Comparison of ENCODE assay signal across 12 mouse cellular contexts in genomic region chr9:109040216-109040615, GRCm38 (mm10). TPM values are rescaled to one million over a fixed set of nuclear protein-coding genes. Genes with fewer than 3 reads are reported as not detected.
A peak's percentile ranks its signal among the peaks of the same experiment; 100 is the strongest.
DNase-seq lines count a peak whose midpoint lies in the region; ATAC-seq and TF ChIP-seq lines count a peak whose summit lies in the region.
"Had no signal": no experiment of that assay in that cellular context is flagged by ENCODE, and none has a peak within 500 bp of the region (broad histone marks: within the 10 kb centered on the region; RNA-seq: fewer than 3 reads in every experiment).

No protein-coding gene starts in this region.

- no peak for ATAC-seq in heart, postnatal 0 days (ENCODE audit: insufficient read depth, low read depth)
- 0 out of 2 replicates have a peak, but pooled peaks have one; percentile 11 for ATAC-seq in intestine, embryonic 16.5 days
- ATAC-seq in limb, embryonic 13.5 days (ENCODE audit: low FRiP score, low read depth), result no peak
- ATAC-seq: forebrain, embryonic 14.5 days had no signal

- H3K36me3 ChIP-seq in heart, postnatal 0 days (replicated peaks; ENCODE audit: control insufficient read depth, insufficient read depth, low read length), result no peaks in the 10 kb centered on the region
- H3K36me3 ChIP-seq in intestine, embryonic 16.5 days (ENCODE audit: control insufficient read depth, insufficient read depth, low read length), result no peaks in the 10 kb centered on the region
- peaks cover 2% of the 10 kb centered on the region; the same call in 1 of the 2 replicates for H3K36me3 ChIP-seq in limb, embryonic 13.5 days
- H3K36me3 ChIP-seq: neural tube, embryonic 13.5 days had no signal

- H3K4me2 ChIP-seq in heart, postnatal 0 days (ENCODE audit: low read depth, low read length), result peak overlapping the region; percentile 78
- H3K4me2 ChIP-seq in intestine, embryonic 16.5 days (ENCODE audit: low read depth, low read length), result peak overlapping the region; percentile 74
- peak overlapping the region; percentile 27; the same call in 1 of the 2 replicates for H3K4me2 ChIP-seq in limb, embryonic 13.5 days (replicated peaks)
- H3K4me2 ChIP-seq: neural tube, embryonic 13.5 days had no signal

- H3K4me1 ChIP-seq in heart, postnatal 0 days (ENCODE audit: control insufficient read depth, insufficient read depth), result peaks cover 24% of the 10 kb centered on the region
- peaks cover 30% of the 10 kb centered on the region for H3K4me1 ChIP-seq in intestine, embryonic 16.5 days (ENCODE audit: control insufficient read depth, insufficient read depth, low read length)
- peaks cover 31% of the 10 kb centered on the region for H3K4me1 ChIP-seq in limb, embryonic 13.5 days

- 72% methylated on average over 8 of the region's 8 CpGs for WGBS in heart, postnatal 0 days
- WGBS in intestine, embryonic 16.5 days, result 64% methylated on average over 8 of the region's 8 CpGs
- 87% methylated on average over 8 of the region's 8 CpGs for WGBS in limb, embryonic 13.5 days

- H3K27me3 ChIP-seq in heart, postnatal 0 days (ENCODE audit: control insufficient read depth, insufficient read depth, low read length), result no peaks in the 10 kb centered on the region
- no peaks in the 10 kb centered on the region for H3K27me3 ChIP-seq in intestine, embryonic 16.5 days (replicated peaks; ENCODE audit: control insufficient read depth, insufficient read depth, low read length)
- no peaks in the 10 kb centered on the region for H3K27me3 ChIP-seq in limb, embryonic 13.5 days

- H3K4me3 ChIP-seq in heart, postnatal 0 days (ENCODE audit: low read depth, low read length), result no peak overlapping the region
- H3K4me3 ChIP-seq in intestine, embryonic 16.5 days (ENCODE audit: low read length), result peak overlapping the region; percentile 84
- H3K4me3 ChIP-seq in limb, embryonic 13.5 days, result no peak overlapping the region
- H3K4me3 ChIP-seq: neural tube, embryonic 13.5 days had no signal

- TF ChIP-seq CTCF in heart, postnatal 0 days (IDR thresholded peaks at IDR 0.05; ENCODE audit: low read depth), result no peak

- H3K9me3 ChIP-seq in heart, postnatal 0 days (replicated peaks; ENCODE audit: control insufficient read depth, low read length), result no peaks in the 10 kb centered on the region
- H3K9me3 ChIP-seq in intestine, embryonic 16.5 days (ENCODE audit: control insufficient read depth, low read length), result no peaks in the 10 kb centered on the region
- H3K9me3 ChIP-seq in limb, embryonic 13.5 days, result no peaks in the 10 kb centered on the region
- H3K9me3 ChIP-seq: neural tube, embryonic 13.5 days had no signal

- no peak for TF ChIP-seq EP300 in heart, postnatal 0 days (IDR thresholded peaks at IDR 0.05; ENCODE audit: low read depth)

- H3K27ac ChIP-seq in heart, postnatal 0 days (ENCODE audit: low read depth), result no peak overlapping the region
- H3K27ac ChIP-seq in intestine, embryonic 16.5 days (ENCODE audit: low read length), result peak overlapping the region; percentile 93
- no peak overlapping the region for H3K27ac ChIP-seq in limb, embryonic 13.5 days
- H3K27ac ChIP-seq: neural tube, embryonic 13.5 days had no signal

- DNase-seq in cerebellum, adult 18-20 months, result peak; percentile 32 to 43
- no peak for DNase-seq in cerebellum, postnatal 36 days
- no peak for DNase-seq in heart, postnatal 0 days (ENCODE audit: low spot score)
- no peak for DNase-seq in heart, postnatal 4 days
- DNase-seq in neural tube, embryonic 10.5 days (ENCODE audit: extremely low spot score, low spot score), result no peak
- DNase-seq in right cerebral cortex, postnatal 36 days (ENCODE audit: low spot score in 2 of 2), result no peak
- DNase-seq: right cerebral cortex, postnatal 14 days; thymus, adult 2 months had no signal

- H3K9ac ChIP-seq in heart, postnatal 0 days (replicated peaks; ENCODE audit: low read depth, low read length), result 0 out of 2 replicates have a peak overlapping the region, but pooled peaks have one; percentile 2
- H3K9ac ChIP-seq in intestine, embryonic 16.5 days (ENCODE audit: low read depth, low read length), result peak overlapping the region; percentile 92
- peak overlapping the region; percentile 50; the same call in 1 of the 2 replicates for H3K9ac ChIP-seq in limb, embryonic 13.5 days
- H3K9ac ChIP-seq: neural tube, embryonic 13.5 days had no signal

RNA-seq across cellular contexts. Expression of gene Shisa5, which starts 1.9 kb away (rescaled TPM):
- 76.9 and 102 TPM in 2 replicates for total RNA-seq in heart, postnatal 0 days (2014; rRNA removed; ENCODE audit: low replicate concordance)
- polyA plus RNA-seq in heart, postnatal 0 days (2015; fragmentation: Nextera tagmentation; extraction: Ambion mirVana), result 49.0 and 51.8 TPM in 2 replicates
- 10 to 100 TPM; 48.2 to 50.4 TPM for total RNA-seq in heart, postnatal 4 days (2021)
- 162 and 184 TPM in 2 replicates for polyA plus RNA-seq in intestine, embryonic 16.5 days (2015; fragmentation: Nextera tagmentation; extraction: Ambion mirVana)
- 84.1 and 87.1 TPM in 2 replicates for polyA plus RNA-seq in limb, embryonic 13.5 days (2015; fragmentation: Nextera tagmentation; extraction: Ambion mirVana)

RNA-seq across cellular contexts. Expression of gene Trex1, which starts 19.3 kb away (rescaled TPM):
- 21.6 and 44.2 TPM in 2 replicates for total RNA-seq in heart, postnatal 0 days (2014; rRNA removed; ENCODE audit: low replicate concordance)
- polyA plus RNA-seq in heart, postnatal 0 days (2015; fragmentation: Nextera tagmentation; extraction: Ambion mirVana), result 14.5 and 14.6 TPM in 2 replicates
- 1 to 10 TPM; 9.1 to 9.3 TPM for total RNA-seq in heart, postnatal 4 days (2021)
- 13.0 and 14.4 TPM in 2 replicates for polyA plus RNA-seq in intestine, embryonic 16.5 days (2015; fragmentation: Nextera tagmentation; extraction: Ambion mirVana)
- polyA plus RNA-seq in limb, embryonic 13.5 days (2015; fragmentation: Nextera tagmentation; extraction: Ambion mirVana), result 9.0 and 11.8 TPM in 2 replicates

RNA-seq across cellular contexts. Expression of gene Atrip, which starts 33.7 kb away (rescaled TPM):
- 17.1 and 31.2 TPM in 2 replicates for total RNA-seq in heart, postnatal 0 days (2014; rRNA removed; ENCODE audit: low replicate concordance)
- 11.1 and 11.7 TPM in 2 replicates for polyA plus RNA-seq in heart, postnatal 0 days (2015; fragmentation: Nextera tagmentation; extraction: Ambion mirVana)
- total RNA-seq in heart, postnatal 4 days (2021), result 10 to 100 TPM; 10.4 to 11.1 TPM
- 18.4 and 21.5 TPM in 2 replicates for polyA plus RNA-seq in intestine, embryonic 16.5 days (2015; fragmentation: Nextera tagmentation; extraction: Ambion mirVana)
- 29.0 and 31.1 TPM in 2 replicates for polyA plus RNA-seq in limb, embryonic 13.5 days (2015; fragmentation: Nextera tagmentation; extraction: Ambion mirVana)

RNA-seq across cellular contexts. Expression of gene Ccdc51, which starts 42.1 kb away (rescaled TPM):
- total RNA-seq in heart, postnatal 0 days (2014; rRNA removed; ENCODE audit: low replicate concordance), result 11.6 and 19.5 TPM in 2 replicates
- polyA plus RNA-seq in heart, postnatal 0 days (2015; fragmentation: Nextera tagmentation; extraction: Ambion mirVana), result 14.3 and 14.6 TPM in 2 replicates
- 10 to 100 TPM; 11.5 to 12.2 TPM for total RNA-seq in heart, postnatal 4 days (2021)
- polyA plus RNA-seq in intestine, embryonic 16.5 days (2015; fragmentation: Nextera tagmentation; extraction: Ambion mirVana), result 20.0 and 20.2 TPM in 2 replicates
- 13.4 and 14.2 TPM in 2 replicates for polyA plus RNA-seq in limb, embryonic 13.5 days (2015; fragmentation: Nextera tagmentation; extraction: Ambion mirVana)

RNA-seq across cellular contexts. Expression of gene Tma7, which starts 42.2 kb away (rescaled TPM):
- 70.4 and 74.5 TPM in 2 replicates for total RNA-seq in heart, postnatal 0 days (2014; rRNA removed; ENCODE audit: low replicate concordance)
- 490 and 527 TPM in 2 replicates for polyA plus RNA-seq in heart, postnatal 0 days (2015; fragmentation: Nextera tagmentation; extraction: Ambion mirVana)
- total RNA-seq in heart, postnatal 4 days (2021), result 100 to 1,000 TPM; 294 to 307 TPM
- polyA plus RNA-seq in intestine, embryonic 16.5 days (2015; fragmentation: Nextera tagmentation; extraction: Ambion mirVana), result 597 and 612 TPM in 2 replicates
- polyA plus RNA-seq in limb, embryonic 13.5 days (2015; fragmentation: Nextera tagmentation; extraction: Ambion mirVana), result 711 TPM in 2 replicates

Comparison
In these comparisons a context has a peak if more than half of its experiments do, and no peak if none do; other contexts are left out.
1. DNase-seq: peak in cerebellum, adult 18-20 months (2 of 2); none in cerebellum, postnatal 36 days (0 of 2), heart, postnatal 0 days (single experiment), heart, postnatal 4 days (single experiment), neural tube, embryonic 10.5 days (single experiment) and right cerebral cortex, postnatal 36 days (0 of 2).
2. H3K4me2 ChIP-seq: peak in every context shown above with its lines; median percentile 78 in heart, postnatal 0 days; 74 in intestine, embryonic 16.5 days; 27 in limb, embryonic 13.5 days.
3. H3K9ac ChIP-seq: peak in every context shown above with its lines; median percentile 92 in intestine, embryonic 16.5 days; 50 in limb, embryonic 13.5 days; 2 in heart, postnatal 0 days.